Mouse (Mus musculus) hindbrain, embryonic 11.5 days (tissue): ENCODE measurements around the gene Rgl3. TPM values are rescaled to one million over a fixed set of nuclear protein-coding genes. Genes with fewer than 3 reads are reported as not detected.
A peak's percentile ranks its signal among the peaks of the same experiment; 100 is the strongest.

ENCODE experiments used
- ATAC-seq: fragments of 200-750 bp; cut with Nextera tagmentation; 2 replicates; pipeline ENCODE4 v1.8.0; 2017; ENCODE audit warnings: mild to moderate bottlenecking, moderate TSS enrichment, moderate library complexity; ENCODE audit not compliant: low FRiP score
- DNase-seq: peaks from one replicate; pipeline ENCODE4 v3.0.0-alpha.2; 2015; ENCODE audit warnings: low spot score
- H3K27ac ChIP-seq: fragments of 300-500 bp; sonication (generic); 2 replicates; pipeline ENCODE4 v1.5.1; 2014; ENCODE audit warnings: mild to moderate bottlenecking, low read depth, low read length
- H3K27me3 ChIP-seq: fragments of 300-500 bp; sonication (generic); 2 replicates; pipeline ENCODE4 v1.6.1; 2014; ENCODE audit warnings: mild to moderate bottlenecking, low read length, moderate library complexity, mixed read lengths; ENCODE audit not compliant: control insufficient read depth, insufficient read depth
- H3K36me3 ChIP-seq: fragments of 300-500 bp; sonication (generic); 2 replicates; pipeline ENCODE4 v1.6.1; 2014; ENCODE audit warnings: mild to moderate bottlenecking, low read length, moderate library complexity, mixed read lengths; ENCODE audit not compliant: control insufficient read depth, insufficient read depth
- H3K4me1 ChIP-seq: fragments of 300-500 bp; sonication (generic); replicated peaks from 2 replicates; pipeline ENCODE4 v1.6.1; 2014; ENCODE audit warnings: low read length, mixed read lengths; ENCODE audit not compliant: control insufficient read depth, insufficient read depth
- H3K4me2 ChIP-seq: fragments of 300-500 bp; sonication (generic); replicated peaks from 2 replicates; pipeline ENCODE4 v1.6.1; 2014; ENCODE audit warnings: mild to moderate bottlenecking, low read depth, low read length
- H3K4me3 ChIP-seq: fragments of 300-500 bp; sonication (generic); 2 replicates; pipeline ENCODE4 v1.5.1; 2014; ENCODE audit warnings: low read depth, low read length
- H3K9ac ChIP-seq: fragments of 300-500 bp; sonication (generic); 2 replicates; pipeline ENCODE4 v1.6.1; 2014; ENCODE audit warnings: low read depth, low read length
- H3K9me3 ChIP-seq: fragments of 300-500 bp; sonication (generic); 2 replicates; pipeline ENCODE4 v1.6.1; 2016; ENCODE audit warnings: low read length; ENCODE audit not compliant: control insufficient read depth
- WGBS: fragments of 180-500 bp; shearing (Covaris S2); extraction: QIAGEN DNeasy Blood & Tissue Kit; methylation state at CpG from one replicate; pipeline ENCODE4 v1.1.7; 2014; 5-methylcytosine and 5-hydroxymethylcytosine counted together
- polyA plus RNA-seq: library from polyadenylated mRNA; unstranded; fragments of >200 nt; fragmentation: Nextera tagmentation; extraction: Ambion mirVana; gene quantifications from 2 replicates; pipeline ENCODE4 v1.2.1, GENCODE M21; 2014

Rgl3 gene
- polyA plus RNA-seq, 1 experiment from 2014 or later, result 2.0 TPM

DNA sequence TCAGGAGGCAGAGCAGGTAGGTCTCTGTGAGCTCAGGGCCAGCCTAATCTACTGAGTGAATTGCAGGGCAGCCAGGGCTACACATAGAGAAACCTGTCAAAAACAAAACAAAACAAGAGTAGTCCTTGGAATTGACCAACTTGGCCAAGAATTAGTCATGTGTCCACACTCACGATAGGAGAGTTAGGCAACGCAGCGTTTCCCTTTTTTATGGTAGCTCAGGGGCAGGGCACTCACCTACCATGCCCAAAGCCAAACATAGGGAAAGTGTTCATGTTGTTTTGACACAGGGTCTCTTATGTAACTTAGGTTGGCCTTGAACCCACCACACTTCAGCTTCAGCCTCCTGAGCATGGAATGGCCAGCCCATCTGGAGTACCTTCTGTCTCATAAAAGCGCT lies 19.9 kb downstream of the Rgl3 start:
- H3K4me2 ChIP-seq, result no peak overlapping the region
- ATAC-seq, result no peak
- WGBS, result 90% methylated on average over 4 of the region's 4 CpGs

GRCm38 (mm10) chr9:21968883-21969282 lies 20.4 kb downstream of the Rgl3 start:
- no peaks in the 10 kb centered on the region for H3K36me3 ChIP-seq
- ATAC-seq (no peak), DNase-seq (no peak)
- H3K27me3 ChIP-seq, result no peaks in the 10 kb centered on the region
- no peaks in the 10 kb centered on the region for H3K9me3 ChIP-seq
- H3K4me3 ChIP-seq, result no peak overlapping the region
- H3K4me1 ChIP-seq, result no peaks in the 10 kb centered on the region
- WGBS, result 72% methylated on average over 6 of the region's 6 CpGs
- no peak overlapping the region for H3K9ac ChIP-seq
- no peak overlapping the region for H3K27ac ChIP-seq
- H3K4me2 ChIP-seq, result no peak overlapping the region

More for the DNA sequence above, 19.9 kb downstream of the Rgl3 start:
- Histone ChIP-seq H3K9me3 (no peaks in the 10 kb centered on the region), H3K27ac (no peak overlapping the region), H3K4me1 (no peaks in the 10 kb centered on the region), H3K4me3 (no peak overlapping the region), H3K27me3 (no peaks in the 10 kb centered on the region), H3K36me3 (no peaks in the 10 kb centered on the region), H3K9ac (no peak overlapping the region)
- DNase-seq, result no peak

DNA sequence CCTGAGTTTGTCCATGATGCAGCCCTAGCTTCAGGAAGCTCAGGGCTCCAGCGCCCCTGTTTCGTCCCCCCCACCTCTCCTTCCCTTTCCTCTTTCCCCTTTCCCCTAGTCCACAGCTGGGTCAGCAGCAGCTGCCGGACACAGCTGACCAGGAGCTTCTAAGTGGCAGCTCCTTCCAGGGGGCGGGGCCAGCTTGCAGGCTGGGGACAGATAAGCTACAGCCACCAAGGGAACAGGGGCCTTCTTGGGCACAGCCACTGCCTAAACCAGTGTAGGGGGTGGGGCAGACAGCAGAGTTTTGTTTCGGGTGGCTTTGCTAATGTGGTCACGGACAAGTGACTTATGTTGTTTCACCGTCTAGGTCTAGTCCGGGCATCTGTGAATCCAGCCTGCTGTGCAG lies 25.8 kb downstream of the Rgl3 start, which contains the start of gene Epor:
TSS of gene Epor (minus strand) at position 90 of the 400 bp plus-strand sequence.
- WGBS, result 18% methylated on average over 8 of the region's 8 CpGs
- no peaks in the 10 kb centered on the region for H3K9me3 ChIP-seq
- peak; percentile 41 for DNase-seq
- H3K27me3 ChIP-seq, result peaks cover 40% of the 10 kb centered on the region
- peak within 1 kb of the TSS; percentile 27 for H3K4me3 ChIP-seq
- H3K36me3 ChIP-seq, result no peaks in the 10 kb centered on the region
- peak within 1 kb of the TSS; percentile 51 for H3K4me2 ChIP-seq
- no peak within 1 kb of the TSS for H3K27ac ChIP-seq
- ATAC-seq, result peak; percentile 42
- peaks cover 10% of the 10 kb centered on the region; the same call in 1 of the 2 replicates for H3K4me1 ChIP-seq
- no peak within 1 kb of the TSS for H3K9ac ChIP-seq

DNA sequence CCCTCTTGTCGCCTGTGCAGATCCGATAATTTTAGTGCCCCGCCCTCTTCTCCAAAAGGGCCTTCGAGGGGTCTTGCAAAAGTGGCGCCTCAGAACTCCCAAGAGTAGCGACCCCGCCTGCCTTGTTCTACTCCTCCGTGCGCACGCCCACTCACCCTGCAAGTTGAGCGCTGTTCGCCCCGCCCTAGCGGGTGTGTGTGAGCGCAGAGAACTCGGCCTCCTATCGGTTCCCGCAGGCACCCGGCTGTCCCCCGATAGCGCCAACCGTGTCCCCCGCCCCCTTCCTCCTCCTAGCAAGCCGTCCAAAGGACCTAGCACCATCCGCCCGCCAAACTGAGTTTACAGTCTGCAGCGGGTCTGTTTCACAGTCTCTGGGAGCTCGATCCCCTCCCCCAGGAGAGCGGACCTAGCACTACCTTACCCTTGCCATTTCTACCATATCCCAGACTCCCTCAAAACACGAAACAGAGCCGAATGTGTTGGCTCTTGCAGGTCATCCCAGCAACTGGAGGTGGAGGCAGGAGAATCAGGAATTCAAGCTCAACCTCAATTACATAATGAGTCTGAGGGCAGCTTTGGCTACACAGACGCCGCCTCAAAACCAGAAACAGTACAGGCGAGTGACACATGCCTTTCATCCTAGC lies 26.7 kb downstream of the Rgl3 start:
- whole genome bisulfite sequencing, result 3% methylated on average over 33 of the region's 34 CpGs
- peak; percentile 75 for ATAC-seq
- H3K4me2 ChIP-seq, result peak overlapping the region; percentile 51
- DNase-seq, result peak; percentile 72
- peaks cover 40% of the 10 kb centered on the region for H3K27me3 ChIP-seq
- H3K4me1 ChIP-seq, result peaks cover 10% of the 10 kb centered on the region; the same call in 1 of the 2 replicates
- H3K36me3 ChIP-seq, result no peaks in the 10 kb centered on the region
- no peak overlapping the region for H3K9ac ChIP-seq
- H3K9me3 ChIP-seq, result no peaks in the 10 kb centered on the region
- H3K4me3 ChIP-seq, result peak overlapping the region; percentile 27
- H3K27ac ChIP-seq, result no peak overlapping the region

- H3K36me3 ChIP-seq, result no peaks in the 10 kb centered on the region
- peaks cover 10% of the 10 kb centered on the region; the same call in 1 of the 2 replicates for H3K4me1 ChIP-seq
- peak overlapping the region; percentile 27 for H3K4me3 ChIP-seq
- H3K4me2 ChIP-seq, result peak overlapping the region; percentile 51
- H3K9ac ChIP-seq, result no peak overlapping the region
- no peaks in the 10 kb centered on the region for H3K9me3 ChIP-seq
- peak; percentile 46; the same call in 1 of the 2 replicates for ATAC-seq
- DNase-seq, result no peak
- peaks cover 40% of the 10 kb centered on the region for H3K27me3 ChIP-seq
- no peak overlapping the region for H3K27ac ChIP-seq
- 2% methylated on average over 15 of the region's 15 CpGs for WGBS
Observed at GRCm38 (mm10) chr9:21962010-21962409, 27.2 kb downstream of the Rgl3 start.

- Histone ChIP-seq H3K9ac (no peak overlapping the region), H3K4me2 (peak overlapping the region; percentile 51), H3K27ac (no peak overlapping the region), H3K36me3 (no peaks in the 10 kb centered on the region), H3K9me3 (no peaks in the 10 kb centered on the region), H3K4me3 (peak overlapping the region; percentile 27), H3K4me1 (peaks cover 10% of the 10 kb centered on the region; the same call in 1 of the 2 replicates), H3K27me3 (peaks cover 40% of the 10 kb centered on the region)
- no peak for ATAC-seq
- under 1% methylated on average over 33 of the region's 35 CpGs for WGBS
- DNase-seq, result peak; percentile 45
Observed at GRCm38 (mm10) chr9:21961366-21961980, 27.8 kb downstream of the Rgl3 start.

DNA sequence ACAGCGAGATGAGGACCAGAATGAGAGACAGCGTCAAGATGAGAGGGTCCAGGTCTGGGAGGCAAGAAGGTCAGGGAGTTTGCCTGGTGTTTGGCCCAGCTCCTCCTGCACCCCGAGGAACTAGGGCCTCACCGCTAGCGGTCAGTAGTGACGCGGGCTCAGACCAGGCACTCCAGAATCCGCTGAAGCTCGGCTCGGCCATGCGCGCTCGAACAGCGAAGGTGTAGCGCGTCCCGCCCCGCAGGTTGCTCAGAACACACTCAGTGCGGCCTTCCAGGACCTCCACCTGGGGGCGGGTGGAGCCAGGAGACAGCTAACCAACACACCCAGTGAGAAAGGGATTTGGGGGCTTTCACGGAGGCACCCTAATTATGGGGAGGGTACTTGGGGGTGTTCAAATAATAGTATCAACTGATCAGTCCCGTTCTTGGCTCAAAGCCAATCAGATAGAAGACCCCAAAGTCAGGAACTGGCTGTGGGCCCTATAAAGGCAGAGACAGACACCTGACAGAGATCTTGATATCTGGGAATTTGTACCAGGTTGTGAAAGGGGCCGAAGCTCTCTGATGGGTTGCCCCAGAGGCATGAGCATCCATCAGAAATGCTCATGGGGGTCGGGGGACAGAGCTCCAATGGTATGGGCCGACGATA lies 28.6 kb downstream of the Rgl3 start:
- no peak overlapping the region for H3K27ac ChIP-seq
- H3K36me3 ChIP-seq, result no peaks in the 10 kb centered on the region
- no peak overlapping the region for H3K4me2 ChIP-seq
- H3K9me3 ChIP-seq, result no peaks in the 10 kb centered on the region
- peaks cover 40% of the 10 kb centered on the region for H3K27me3 ChIP-seq
- WGBS, result 10% methylated on average over 26 of the region's 26 CpGs
- no peak overlapping the region for H3K4me3 ChIP-seq
- peaks cover 10% of the 10 kb centered on the region; the same call in 1 of the 2 replicates for H3K4me1 ChIP-seq
- no peak for ATAC-seq
- H3K9ac ChIP-seq, result no peak overlapping the region
- peak; percentile 25 for DNase-seq

GRCm38 (mm10) chr9:21960135-21960534 lies 29.1 kb downstream of the Rgl3 start:
- Histone ChIP-seq H3K4me2 (no peak overlapping the region), H3K4me3 (no peak overlapping the region), H3K27ac (no peak overlapping the region), H3K9ac (no peak overlapping the region), H3K9me3 (no peaks in the 10 kb centered on the region), H3K4me1 (peaks cover 10% of the 10 kb centered on the region; the same call in 1 of the 2 replicates), H3K36me3 (no peaks in the 10 kb centered on the region), H3K27me3 (peaks cover 40% of the 10 kb centered on the region)
- 55% methylated on average over 9 of the region's 9 CpGs for WGBS
- no peak for DNase-seq
- no peak for ATAC-seq
